Mouse (Mus musculus): ENCODE data around the gene Hs3st3a1.
A peak's percentile ranks its signal among the peaks of the same experiment; 100 is the strongest.

DNA sequence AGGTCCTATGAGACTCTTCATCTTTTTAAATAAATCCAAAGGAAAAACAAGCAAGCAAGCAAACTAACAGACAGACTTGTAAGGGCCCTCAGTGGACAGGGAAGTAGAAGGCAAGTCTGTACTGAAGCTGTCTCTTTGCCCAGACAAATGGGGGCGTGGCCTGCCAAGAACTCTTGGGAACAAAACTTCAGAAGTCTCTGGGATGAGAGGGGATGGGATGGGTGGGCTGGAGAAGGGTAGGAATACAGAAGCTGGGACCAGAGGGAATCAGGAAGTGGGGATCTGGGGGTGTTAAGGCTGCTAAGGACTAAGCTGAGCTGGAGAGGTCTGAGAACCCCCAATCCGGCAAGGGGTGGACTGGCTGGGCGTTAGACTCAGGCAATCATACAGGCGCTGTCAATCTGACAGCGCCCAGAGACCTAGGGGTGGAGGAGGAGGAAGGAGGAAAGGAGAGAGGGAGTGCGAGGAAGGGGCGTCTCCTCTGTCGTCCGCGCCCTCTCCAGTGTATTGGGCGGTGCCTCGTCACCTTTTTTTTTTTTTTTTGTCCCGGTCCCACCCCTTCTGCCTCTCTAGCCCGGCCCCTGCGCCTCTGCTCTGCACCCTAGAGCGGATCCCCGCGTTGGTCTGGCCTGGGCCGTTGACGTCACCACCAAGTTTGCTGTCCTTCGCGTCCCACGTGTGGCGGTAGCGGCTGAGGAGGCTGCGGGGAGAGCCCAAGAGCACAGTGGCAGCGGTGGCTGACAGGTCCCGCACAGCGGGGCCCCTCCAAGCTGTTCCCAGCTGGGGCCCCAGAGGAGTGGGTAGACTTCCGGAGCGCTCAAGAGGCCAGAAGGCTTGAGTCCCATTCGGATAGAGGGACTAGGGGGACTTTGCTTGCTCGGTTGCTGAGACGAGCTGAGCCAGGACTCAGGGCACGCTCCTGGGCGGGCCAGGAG, at the start of gene Hs3st3a1:
- TF ChIP-seq USF1 (IDR thresholded peaks at IDR 0.05; ENCODE audit: low read depth) (peak; percentile 22), CTCF (IDR thresholded peaks at IDR 0.05; ENCODE audit: control insufficient read depth, insufficient read depth, insufficient read length) (no peak), FOSL1 (IDR thresholded peaks at IDR 0.05; ENCODE audit: insufficient read depth, low read length, poor library complexity, severe bottlenecking) (no peak), MAX (IDR thresholded peaks at IDR 0.05) (peak; percentile 88), MYOD1 (IDR thresholded peaks at IDR 0.05; ENCODE audit: control insufficient read depth, insufficient read length, low read depth) (no peak), CEBPB (IDR thresholded peaks at IDR 0.05; ENCODE audit: low read depth) (no peak)
